Mouse (Mus musculus) erythroblast, embryonic 14.5 days (primary cell): Measurements from ENCODE around the gene Fcer1g.

ENCODE experiments used
- GATA1 ChIP-seq: IDR thresholded peaks from 2 replicates; pipeline ENCODE4 v1.6.1; 2012; ENCODE audit warnings: low read length, inconsistent platforms, mixed read lengths
- TAL1 ChIP-seq: IDR thresholded peaks from 3 replicates; pipeline ENCODE4 v1.6.1; 2012; ENCODE audit warnings: low read length, inconsistent platforms, mixed read lengths

GRCm38 (mm10) chr1:171275144-171275734 lies 41.1 kb upstream of the Fcer1g start:
- no peak for TF ChIP-seq GATA1
- TF ChIP-seq TAL1 = no peak
